Mouse (Mus musculus): ENCODE measurements around the gene Atxn2.

DNA sequence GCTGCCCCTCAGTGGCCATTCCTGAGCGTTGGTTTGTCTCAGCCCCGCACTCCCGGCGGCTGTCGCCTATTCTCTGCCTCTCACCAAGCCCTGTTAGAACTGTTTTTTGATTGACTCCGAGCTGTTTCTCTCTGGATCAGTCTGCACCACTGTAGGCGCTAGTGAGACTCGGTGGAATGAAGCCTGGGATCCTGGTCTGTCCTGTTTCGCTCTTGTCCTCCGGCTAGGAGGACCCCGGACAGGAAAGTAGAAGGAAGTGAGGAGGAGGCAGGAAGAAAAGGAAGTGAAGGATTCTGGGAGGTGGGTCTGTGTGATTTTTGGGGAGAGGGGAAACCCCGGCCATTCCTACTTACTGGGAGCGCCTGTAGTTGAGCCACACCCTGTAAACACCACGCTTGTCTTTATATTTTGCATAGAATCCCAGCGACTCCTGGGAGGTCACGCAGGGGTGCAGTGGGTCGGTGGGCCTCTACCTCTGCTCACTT lies 136.9 kb downstream of the Atxn2 start:
- TF ChIP-seq CTCF (IDR thresholded peaks at IDR 0.05) = peak; percentile 62
- no peak for TF ChIP-seq EP300 (IDR thresholded peaks at IDR 0.05)
